Mouse (Mus musculus) limb, embryonic 11.5 days (tissue): ENCODE results near the gene Psma6. TPM values are rescaled to one million over a fixed set of nuclear protein-coding genes. Genes with fewer than 3 reads are reported as not detected.
"Not testable (repeated sequence)": the region's sequence is repeated elsewhere in the genome, so short reads cannot be mapped to it uniquely, and the experiment has no call there.

Experiments
- ATAC-seq: fragments of 200-750 bp; cut with Nextera tagmentation; 2 replicates; pipeline ENCODE4 v1.8.0; 2017; ENCODE audit warnings: low read depth; ENCODE audit not compliant: insufficient number of reproducible peaks, low FRiP score, low TSS enrichment
- DNase-seq: peaks from one replicate; pipeline ENCODE4 v3.0.0-alpha.2; 2015; ENCODE audit warnings: low spot score
- H3K27ac ChIP-seq: fragments of 300-500 bp; sonication (generic); replicated peaks from 2 replicates; pipeline ENCODE4 v1.5.1; 2014; ENCODE audit warnings: low read depth, mild to moderate bottlenecking, low read length
- H3K27me3 ChIP-seq: fragments of 300-500 bp; sonication (generic); 2 replicates; pipeline ENCODE4 v1.6.1; 2014; ENCODE audit warnings: mild to moderate bottlenecking, low read length, mixed read lengths; ENCODE audit not compliant: control insufficient read depth, insufficient read depth
- H3K36me3 ChIP-seq: fragments of 300-500 bp; sonication (generic); 2 replicates; pipeline ENCODE4 v1.6.1; 2014; ENCODE audit warnings: mild to moderate bottlenecking, low read length, moderate library complexity, mixed read lengths; ENCODE audit not compliant: control insufficient read depth, insufficient read depth
- H3K4me1 ChIP-seq: fragments of 300-500 bp; sonication (generic); 2 replicates; pipeline ENCODE4 v1.6.1; 2014; ENCODE audit warnings: low read length, mixed read lengths; ENCODE audit not compliant: control insufficient read depth, insufficient read depth
- H3K4me2 ChIP-seq: fragments of 300-500 bp; sonication (generic); 2 replicates; pipeline ENCODE4 v1.6.1; 2014; ENCODE audit warnings: low read depth, mild to moderate bottlenecking, moderate library complexity; ENCODE audit not compliant: severe bottlenecking
- H3K4me3 ChIP-seq: fragments of 300-500 bp; sonication (generic); 2 replicates; pipeline ENCODE4 v1.5.1; 2014; ENCODE audit warnings: low read depth, low read length
- H3K9ac ChIP-seq: fragments of 300-500 bp; sonication (generic); 2 replicates; pipeline ENCODE4 v1.6.1; 2014; ENCODE audit warnings: mild to moderate bottlenecking, low read length
- H3K9me3 ChIP-seq: fragments of 300-500 bp; sonication (generic); 2 replicates; pipeline ENCODE4 v1.6.1; 2016; ENCODE audit warnings: low read length; ENCODE audit not compliant: control insufficient read depth
- WGBS: fragments of 180-500 bp; shearing (Covaris S2); extraction: QIAGEN DNeasy Blood & Tissue Kit; methylation state at CpG from one replicate; pipeline ENCODE4 v1.1.7; 2014; 5-methylcytosine and 5-hydroxymethylcytosine counted together
- polyA plus RNA-seq: library from polyadenylated mRNA; unstranded; fragments of >200 nt; fragmentation: Nextera tagmentation; extraction: Ambion mirVana; gene quantifications from 2 replicates; pipeline ENCODE4 v1.2.1, GENCODE M21; 2014

Psma6 gene
- polyA plus RNA-seq: 478 and 499 TPM in 2 replicates

- WGBS: 63% methylated on average over 10 of the region's 10 CpGs
- ATAC-seq: no peak
Measured at GRCm38 (mm10) chr12:55384023-55384749, at the start of gene Psma6. Gene Psma6, plus strand, starts transcription at chr12:55384222.

GRCm38 (mm10) chr12:55338490-55338889 lies 45.5 kb upstream of the Psma6 start:
- not testable (repeated sequence) for H3K4me1 ChIP-seq, H3K9me3 ChIP-seq, H3K27ac ChIP-seq, H3K4me2 ChIP-seq, H3K9ac ChIP-seq, ATAC-seq, H3K36me3 ChIP-seq, H3K4me3 ChIP-seq, DNase-seq, H3K27me3 ChIP-seq
- WGBS: 93% methylated on average over 1 of the region's 2 CpGs

More at GRCm38 (mm10) chr12:55384023-55384749, at the start of gene Psma6:
- Histone ChIP-seq H3K4me2 (no peak within 1 kb of the TSS), H3K36me3 (no peaks in the 10 kb centered on the region), H3K27ac (no peak within 1 kb of the TSS; the same call in 1 of the 2 replicates), H3K9me3 (no peaks in the 10 kb centered on the region), H3K9ac (no peak within 1 kb of the TSS), H3K27me3 (no peaks in the 10 kb centered on the region), H3K4me1 (no peaks in the 10 kb centered on the region), H3K4me3 (no peak within 1 kb of the TSS)
- DNase-seq: no peak

DNA sequence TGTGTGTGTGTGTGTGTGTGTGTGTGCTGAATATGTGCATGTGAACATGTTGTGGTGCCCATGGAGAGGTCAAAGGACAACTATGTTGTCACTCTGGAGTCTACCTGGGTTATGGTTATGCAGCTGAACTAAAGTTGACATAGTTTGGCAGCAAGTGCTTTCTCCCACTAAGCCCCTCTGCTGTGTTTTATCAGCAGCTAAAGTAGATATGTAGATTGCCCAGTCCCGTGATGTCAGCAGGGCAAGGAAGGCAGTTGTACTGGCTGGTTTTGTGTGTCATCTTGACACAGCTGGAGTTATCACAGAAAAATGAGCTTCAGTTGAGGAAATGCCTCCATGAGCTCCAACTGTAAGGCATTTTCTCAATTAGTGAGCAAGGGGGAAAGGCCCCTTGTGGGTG lies 41.0 kb upstream of the Psma6 start:
- H3K4me3 ChIP-seq, H3K9ac ChIP-seq, H3K27me3 ChIP-seq, ATAC-seq, H3K4me2 ChIP-seq, DNase-seq, H3K4me1 ChIP-seq, H3K36me3 ChIP-seq, H3K27ac ChIP-seq, H3K9me3 ChIP-seq: not testable (repeated sequence)
- 78% methylated on average over 1 of the region's 1 CpGs for WGBS

GRCm38 (mm10) chr12:55343998-55344397 lies 40.0 kb upstream of the Psma6 start:
- Histone ChIP-seq H3K9ac (no peak overlapping the region), H3K4me3 (no peak overlapping the region), H3K9me3 (no peaks in the 10 kb centered on the region), H3K4me2 (no peak overlapping the region), H3K4me1 (no peaks in the 10 kb centered on the region), H3K36me3 (no peaks in the 10 kb centered on the region), H3K27ac (no peak overlapping the region), H3K27me3 (no peaks in the 10 kb centered on the region)
- no peak for DNase-seq
- no peak for ATAC-seq
- 83% methylated on average over 11 of the region's 11 CpGs for WGBS

DNA sequence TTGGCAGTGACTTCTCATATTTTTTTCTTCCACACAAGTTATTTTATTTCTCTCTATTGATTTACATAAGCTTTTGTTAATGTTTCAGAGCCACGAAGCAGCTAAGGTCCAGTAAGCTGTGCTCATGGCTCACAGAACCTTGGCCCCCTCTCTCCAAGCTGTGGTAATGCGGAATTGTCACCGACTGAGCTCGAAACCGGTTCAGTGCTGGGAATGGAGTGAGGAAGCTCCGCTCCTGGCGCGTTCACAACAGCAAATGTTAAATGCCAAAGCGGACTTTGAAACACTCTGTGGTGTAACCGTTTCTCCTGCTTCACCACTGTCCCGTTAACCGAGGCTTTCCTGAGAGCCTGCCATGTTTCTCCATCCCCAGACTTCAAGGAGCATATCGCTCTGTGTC lies 39.4 kb upstream of the Psma6 start:
- ATAC-seq: no peak
- no peak overlapping the region for H3K27ac ChIP-seq
- DNase-seq: no peak

GRCm38 (mm10) chr12:55353423-55353822 lies 30.6 kb upstream of the Psma6 start:
- no peak for ATAC-seq
- WGBS: 84% methylated on average over 6 of the region's 6 CpGs
- Histone ChIP-seq H3K4me3 (no peak overlapping the region), H3K4me2 (no peak overlapping the region), H3K36me3 (no peaks in the 10 kb centered on the region), H3K27ac (no peak overlapping the region), H3K9ac (no peak overlapping the region), H3K4me1 (no peaks in the 10 kb centered on the region), H3K9me3 (no peaks in the 10 kb centered on the region), H3K27me3 (no peaks in the 10 kb centered on the region)
- DNase-seq: no peak

More for the DNA sequence above, 39.4 kb upstream of the Psma6 start:
- no peak overlapping the region for H3K9ac ChIP-seq
- H3K36me3 ChIP-seq: no peaks in the 10 kb centered on the region
- 85% methylated on average over 13 of the region's 13 CpGs for WGBS
- H3K4me3 ChIP-seq: no peak overlapping the region
- no peaks in the 10 kb centered on the region for H3K27me3 ChIP-seq
- no peaks in the 10 kb centered on the region for H3K4me1 ChIP-seq
- no peak overlapping the region for H3K4me2 ChIP-seq
- H3K9me3 ChIP-seq: no peaks in the 10 kb centered on the region

DNA sequence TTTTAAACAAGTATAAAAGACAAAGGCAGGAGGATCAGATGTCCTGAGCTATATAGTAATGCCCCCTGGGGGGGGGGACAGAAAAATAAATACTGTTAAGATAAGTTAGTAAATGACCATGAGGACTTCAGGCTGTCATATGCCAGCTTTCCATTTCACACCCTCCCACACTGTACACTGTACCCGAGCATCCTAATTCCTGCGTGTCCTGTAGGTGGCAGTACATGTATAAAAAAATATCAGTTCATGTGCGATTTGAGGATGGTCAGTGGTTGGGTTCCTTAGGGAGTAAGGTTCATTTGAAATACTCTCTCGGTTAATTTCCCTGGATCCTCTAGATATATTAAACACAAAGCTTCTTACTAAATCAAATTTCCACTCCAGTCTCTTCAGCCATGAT lies 29.1 kb upstream of the Psma6 start:
- Histone ChIP-seq H3K4me3 (no peak overlapping the region), H3K36me3 (no peaks in the 10 kb centered on the region), H3K4me2 (no peak overlapping the region), H3K4me1 (no peaks in the 10 kb centered on the region), H3K27me3 (no peaks in the 10 kb centered on the region), H3K9ac (no peak overlapping the region), H3K9me3 (no peaks in the 10 kb centered on the region), H3K27ac (no peak overlapping the region)
- 72% methylated on average over 4 of the region's 4 CpGs for WGBS
- no peak for ATAC-seq
- DNase-seq: peak; percentile 26

DNA sequence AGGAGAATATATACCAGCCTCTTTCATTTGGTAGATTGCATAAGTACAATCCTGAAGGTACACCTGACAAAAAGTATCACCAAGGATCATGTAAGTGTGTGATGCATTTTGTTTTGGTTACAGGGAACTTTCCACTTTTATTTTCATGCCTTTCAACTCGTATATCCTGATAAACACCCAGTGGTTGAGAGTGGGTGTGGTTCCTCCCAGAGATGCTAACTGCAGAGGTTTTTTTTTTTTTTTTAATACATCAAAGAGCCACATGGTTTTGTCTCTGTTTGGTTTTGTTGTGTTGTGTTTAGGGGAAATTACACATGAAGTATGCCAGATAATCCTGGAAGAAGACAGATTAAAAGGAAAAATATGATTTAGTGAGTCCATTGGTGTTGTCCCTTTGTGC lies 26.7 kb upstream of the Psma6 start:
- no peak overlapping the region for H3K4me3 ChIP-seq
- H3K27me3 ChIP-seq: no peaks in the 10 kb centered on the region
- DNase-seq: no peak
- H3K4me1 ChIP-seq: no peaks in the 10 kb centered on the region
- no peak overlapping the region for H3K9ac ChIP-seq
- WGBS: 61% methylated on average over 1 of the region's 1 CpGs
- H3K9me3 ChIP-seq: no peaks in the 10 kb centered on the region
- no peak overlapping the region for H3K27ac ChIP-seq
- no peak for ATAC-seq
- no peak overlapping the region for H3K4me2 ChIP-seq
- no peaks in the 10 kb centered on the region for H3K36me3 ChIP-seq

GRCm38 (mm10) chr12:55360929-55361328 lies 23.1 kb upstream of the Psma6 start:
- Histone ChIP-seq H3K4me3 (no peak overlapping the region), H3K4me1 (no peaks in the 10 kb centered on the region), H3K4me2 (no peak overlapping the region), H3K27ac (no peak overlapping the region), H3K27me3 (no peaks in the 10 kb centered on the region), H3K9ac (no peak overlapping the region), H3K36me3 (no peaks in the 10 kb centered on the region; the same call in 1 of the 2 replicates), H3K9me3 (no peaks in the 10 kb centered on the region)
- ATAC-seq (no peak), DNase-seq (no peak)
- WGBS: 85% methylated on average over 5 of the region's 5 CpGs
